Mouse (Mus musculus) intestine, embryonic 14.5 days (tissue): ENCODE data around the gene Acot4. TPM values are rescaled to one million over a fixed set of nuclear protein-coding genes. Genes with fewer than 3 reads are reported as not detected.
"Not testable (repeated sequence)": the region's sequence is repeated elsewhere in the genome, so short reads cannot be mapped to it uniquely, and the experiment has no call there.

Source experiments
- ATAC-seq: fragments of 200-750 bp; cut with Nextera tagmentation; replicated peaks from 2 replicates; pipeline ENCODE4 v1.8.0; 2017; ENCODE audit warnings: low read depth, moderate number of reproducible peaks, moderate TSS enrichment, moderate library complexity; ENCODE audit not compliant: low FRiP score, low TSS enrichment
- DNase-seq: peaks from one replicate; pipeline ENCODE4 v3.0.0-alpha.2; 2018; ENCODE audit warnings: low spot score
- H3K27ac ChIP-seq: fragments of 300-500 bp; sonication (generic); 2 replicates; pipeline ENCODE4 v1.5.1; 2014; ENCODE audit warnings: low read depth, mild to moderate bottlenecking, control low read depth
- H3K27me3 ChIP-seq: fragments of 300-500 bp; sonication (generic); replicated peaks from 2 replicates; pipeline ENCODE4 v1.6.1; 2014; ENCODE audit warnings: low read length, control low read depth; ENCODE audit not compliant: control insufficient read depth, insufficient read depth
- H3K36me3 ChIP-seq: fragments of 300-500 bp; sonication (generic); 2 replicates; pipeline ENCODE4 v1.6.1; 2014; ENCODE audit warnings: low read length, control low read depth; ENCODE audit not compliant: control insufficient read depth, insufficient read depth
- H3K4me1 ChIP-seq: fragments of 300-500 bp; sonication (generic); replicated peaks from 2 replicates; pipeline ENCODE4 v1.6.1; 2014; ENCODE audit warnings: low read length, control low read depth, mixed read lengths; ENCODE audit not compliant: control insufficient read depth, insufficient read depth
- H3K4me2 ChIP-seq: fragments of 300-500 bp; sonication (generic); 2 replicates; pipeline ENCODE4 v1.6.1; 2014; ENCODE audit warnings: low read length
- H3K4me3 ChIP-seq: fragments of 300-500 bp; sonication (generic); 2 replicates; pipeline ENCODE4 v1.5.1; 2014; ENCODE audit warnings: low read depth, low read length, control low read depth, mixed read lengths
- H3K9ac ChIP-seq: fragments of 300-500 bp; sonication (generic); 2 replicates; pipeline ENCODE4 v1.6.1; 2014; ENCODE audit warnings: mild to moderate bottlenecking, low read length
- H3K9me3 ChIP-seq: fragments of 300-500 bp; sonication (generic); 2 replicates; pipeline ENCODE4 v1.6.1; 2016; ENCODE audit warnings: low read length, control low read depth; ENCODE audit not compliant: control insufficient read depth
- WGBS: fragments of 180-500 bp; shearing (Covaris S2); extraction: QIAGEN DNeasy Blood & Tissue Kit; methylation state at CpG from one replicate; pipeline ENCODE4 v1.1.7; 2014; 5-methylcytosine and 5-hydroxymethylcytosine counted together
- polyA plus RNA-seq: library from polyadenylated mRNA; unstranded; fragments of >200 nt; fragmentation: Nextera tagmentation; extraction: Ambion mirVana; gene quantifications from 2 replicates; pipeline ENCODE4 v1.2.1, GENCODE M21; 2014

Gene Acot4
- polyA plus RNA-seq, 1 experiment from 2014 or later: 2.2 TPM

DNA sequence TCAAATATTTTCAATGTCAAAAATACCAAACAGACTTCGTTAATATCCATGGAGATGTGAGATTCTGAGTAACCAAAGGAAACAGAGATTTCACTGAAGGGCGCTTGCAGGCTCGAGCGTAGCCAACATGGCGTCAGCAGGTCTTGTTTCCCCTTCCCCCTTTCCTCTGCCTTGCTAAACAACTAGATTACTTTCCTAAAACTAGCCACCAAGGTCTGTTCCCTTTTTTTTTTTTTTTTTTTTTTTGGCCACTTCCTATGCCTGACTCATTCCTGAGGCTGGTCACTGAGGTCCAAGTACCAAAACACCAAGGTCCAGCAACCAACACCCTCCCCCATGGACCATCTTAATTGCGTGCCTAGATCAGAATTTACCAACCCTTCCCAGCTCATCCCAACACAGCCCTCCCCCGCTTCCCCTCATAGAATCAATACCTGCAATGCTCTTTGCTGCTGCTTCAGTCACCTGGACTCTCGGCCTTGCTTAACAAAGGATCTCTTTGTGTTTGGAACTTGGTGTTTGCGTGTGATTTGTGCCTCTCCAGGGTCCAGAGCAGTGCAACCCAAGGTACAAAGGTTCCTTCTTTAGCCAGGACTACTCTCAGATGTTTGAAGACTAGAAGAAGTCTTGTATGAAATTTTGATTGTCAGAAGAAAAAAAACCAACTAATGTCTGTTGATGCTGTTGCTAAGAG, 15.0 kb upstream of the Acot4 start:
- Histone ChIP-seq H3K27ac (no peak overlapping the region), H3K4me3 (no peak overlapping the region)
- 82% methylated on average over 9 of the region's 9 CpGs for WGBS

DNA sequence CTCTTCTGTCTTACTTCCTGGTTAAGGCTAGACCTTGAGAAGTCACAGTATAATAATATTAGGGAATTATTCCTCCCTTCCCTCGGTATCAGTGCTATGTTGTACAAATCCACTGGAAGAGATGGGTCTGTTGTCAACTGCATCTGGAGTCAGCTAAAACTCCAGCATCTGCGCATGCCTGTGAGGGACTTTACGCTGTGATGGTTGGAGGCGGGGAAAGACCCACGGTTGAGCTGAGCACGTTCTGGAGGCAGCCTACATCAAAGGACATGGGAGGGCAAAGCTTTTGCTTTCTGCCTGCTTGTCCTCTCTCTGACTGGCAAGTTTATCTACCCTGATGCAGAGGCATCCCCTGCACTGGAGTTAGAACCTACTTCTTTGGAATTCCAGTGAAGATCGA, 12.3 kb upstream of the Acot4 start:
- Histone ChIP-seq H3K36me3 (no peaks in the 10 kb centered on the region), H3K9me3 (no peaks in the 10 kb centered on the region), H3K4me2 (no peak overlapping the region), H3K4me1 (no peaks in the 10 kb centered on the region), H3K27me3 (no peaks in the 10 kb centered on the region), H3K27ac (no peak overlapping the region), H3K4me3 (no peak overlapping the region), H3K9ac (no peak overlapping the region)
- ATAC-seq (no peak), DNase-seq (no peak)
- 84% methylated on average over 7 of the region's 7 CpGs for WGBS

More for the DNA sequence above, 15.0 kb upstream of the Acot4 start:
- H3K4me1 ChIP-seq: no peaks in the 10 kb centered on the region
- H3K27me3 ChIP-seq: no peaks in the 10 kb centered on the region
- H3K4me2 ChIP-seq: no peak overlapping the region
- no peaks in the 10 kb centered on the region for H3K9me3 ChIP-seq
- DNase-seq: no peak
- H3K36me3 ChIP-seq: no peaks in the 10 kb centered on the region
- ATAC-seq: peak; percentile 67; the same call in 1 of the 2 replicates
- no peak overlapping the region for H3K9ac ChIP-seq

DNA sequence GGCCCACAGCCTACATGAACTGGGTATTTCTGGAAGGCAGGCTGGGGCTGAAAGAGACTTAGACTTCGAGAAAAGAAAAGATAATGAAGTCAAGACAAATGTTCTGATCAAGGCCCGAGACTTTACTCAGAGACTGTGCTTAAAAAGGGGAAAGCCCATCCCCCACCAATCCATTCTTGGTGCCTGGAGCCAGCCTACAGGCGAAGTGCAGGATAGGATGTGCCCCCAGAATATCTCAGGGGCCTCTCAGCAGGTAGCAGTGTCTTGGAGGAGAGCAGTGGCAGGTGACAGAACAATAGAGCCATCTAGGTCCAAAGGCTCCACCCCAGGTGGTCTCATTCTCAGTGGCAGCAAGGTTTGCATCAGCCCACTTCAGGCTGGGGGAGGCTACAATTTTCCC, 9.9 kb upstream of the Acot4 start:
- H3K4me3 ChIP-seq, H3K9ac ChIP-seq, DNase-seq, H3K4me1 ChIP-seq, H3K4me2 ChIP-seq, H3K27ac ChIP-seq, H3K9me3 ChIP-seq, H3K27me3 ChIP-seq, H3K36me3 ChIP-seq, ATAC-seq: not testable (repeated sequence)
- 64% methylated on average over 3 of the region's 3 CpGs for WGBS

DNA sequence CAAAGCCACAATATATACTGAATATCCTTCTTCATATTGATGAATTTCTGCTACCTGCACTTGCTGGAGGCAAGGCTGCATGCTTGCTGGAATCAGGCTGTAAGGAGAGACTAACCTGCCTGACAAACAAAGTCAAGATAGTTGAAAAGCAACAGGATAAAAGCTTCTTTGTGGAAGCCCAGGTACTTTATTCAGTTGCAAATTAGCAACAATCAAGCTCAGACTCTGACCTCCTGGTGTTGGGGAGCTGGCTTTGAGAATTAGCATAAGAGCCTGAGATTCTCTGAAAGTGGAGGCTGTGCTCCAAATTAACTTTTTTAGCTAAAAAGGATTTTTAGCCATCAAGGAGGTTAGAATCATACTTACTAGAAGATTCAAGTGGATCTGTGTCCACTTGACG, 9.1 kb upstream of the Acot4 start:
- not testable (repeated sequence) for H3K9ac ChIP-seq, H3K4me3 ChIP-seq, H3K27me3 ChIP-seq, ATAC-seq, H3K4me1 ChIP-seq, H3K36me3 ChIP-seq, DNase-seq, H3K9me3 ChIP-seq, H3K27ac ChIP-seq, H3K4me2 ChIP-seq
- WGBS: 98% methylated on average over 1 of the region's 1 CpGs

DNA sequence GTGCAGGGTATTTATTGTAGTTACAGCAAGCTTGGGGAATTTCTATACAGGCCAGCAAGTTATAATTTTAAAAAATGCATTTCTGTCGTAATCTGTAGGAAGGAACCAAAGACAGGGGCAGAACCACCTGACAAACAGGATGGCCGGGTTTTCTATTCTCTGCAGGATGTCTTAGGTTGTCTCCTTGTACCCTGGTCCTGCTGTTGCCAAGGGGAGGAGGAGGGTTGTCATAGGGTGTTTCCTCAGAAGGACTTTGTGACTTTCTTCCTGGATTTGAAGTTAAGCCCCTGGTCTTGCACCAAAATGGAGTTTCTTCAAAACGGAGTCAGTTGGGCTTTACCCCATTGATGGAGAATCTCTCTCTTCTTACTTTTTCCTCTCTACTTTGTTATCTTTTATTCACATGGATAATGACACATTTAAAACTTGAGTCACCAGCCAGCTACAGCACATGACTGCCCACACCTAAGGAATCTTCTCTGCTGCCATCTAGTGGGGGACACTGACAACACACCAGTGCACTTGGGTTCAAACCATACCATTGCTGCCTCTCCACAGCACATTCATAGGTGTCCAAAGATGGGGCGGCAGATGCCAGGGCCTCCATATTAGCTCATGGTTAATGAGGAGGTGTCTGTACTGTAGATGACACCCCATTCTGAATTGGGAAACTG, 7.4 kb upstream of the Acot4 start:
- H3K27me3 ChIP-seq: no peaks in the 10 kb centered on the region
- H3K9me3 ChIP-seq: no peaks in the 10 kb centered on the region
- no peaks in the 10 kb centered on the region for H3K36me3 ChIP-seq
- DNase-seq: peak; percentile 81
- ATAC-seq: peak; percentile 83
- H3K4me1 ChIP-seq: peaks cover 3% of the 10 kb centered on the region; the same call in 1 of the 2 replicates
- H3K27ac ChIP-seq: no peak overlapping the region
- no peak overlapping the region for H3K9ac ChIP-seq
- H3K4me3 ChIP-seq: no peak overlapping the region
- no peak overlapping the region for H3K4me2 ChIP-seq
- WGBS: 77% methylated on average over 4 of the region's 4 CpGs

DNA sequence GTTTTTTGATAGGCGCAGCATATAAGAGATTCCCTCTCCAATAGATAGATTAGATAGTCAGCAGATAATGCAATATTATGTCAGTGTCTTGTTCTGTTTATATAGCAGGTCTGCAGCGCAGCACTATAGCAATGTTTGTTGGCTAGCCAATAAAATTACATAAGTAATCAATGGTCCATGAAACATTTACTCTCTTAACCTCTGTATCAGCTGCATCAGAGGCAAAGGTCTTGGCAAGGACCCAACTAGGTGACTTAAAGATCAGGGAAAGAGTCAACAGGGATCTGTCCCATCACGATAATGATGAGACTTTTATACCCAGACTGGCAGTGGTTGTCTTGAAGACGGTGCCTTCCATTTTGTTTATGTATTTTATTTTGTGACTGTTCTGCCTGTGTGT, 5.3 kb upstream of the Acot4 start:
- Histone ChIP-seq H3K4me2 (no peak overlapping the region), H3K27me3 (no peaks in the 10 kb centered on the region), H3K27ac (no peak overlapping the region), H3K9ac (no peak overlapping the region), H3K4me1 (peaks cover 3% of the 10 kb centered on the region; the same call in 1 of the 2 replicates), H3K4me3 (no peak overlapping the region), H3K9me3 (no peaks in the 10 kb centered on the region), H3K36me3 (no peaks in the 10 kb centered on the region)
- DNase-seq (no peak), ATAC-seq (no peak)
- 83% methylated on average over 4 of the region's 4 CpGs for WGBS

DNA sequence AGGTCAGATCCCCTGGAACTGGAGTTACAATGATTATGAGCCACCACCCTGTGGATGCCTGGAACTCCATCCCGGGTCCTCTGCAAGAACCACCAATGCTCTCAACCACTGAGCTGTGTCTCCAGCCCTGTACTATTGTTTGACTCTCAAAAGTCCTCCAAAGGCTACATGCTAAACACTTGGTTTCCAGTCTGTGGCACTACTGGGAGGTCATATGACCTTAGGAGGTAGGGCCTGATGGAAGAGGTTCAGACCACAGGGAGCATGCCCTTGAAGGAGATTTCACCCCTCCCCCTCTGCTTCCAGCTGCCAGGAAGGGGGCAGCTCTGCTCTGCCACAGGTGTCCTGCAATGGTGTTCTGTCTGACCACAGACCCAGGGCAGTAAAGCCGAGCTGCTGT, 4.9 kb upstream of the Acot4 start:
- not testable (repeated sequence) for H3K27ac ChIP-seq, H3K4me1 ChIP-seq, ATAC-seq, H3K27me3 ChIP-seq, H3K9me3 ChIP-seq, H3K36me3 ChIP-seq, H3K9ac ChIP-seq, H3K4me3 ChIP-seq, H3K4me2 ChIP-seq, DNase-seq
- WGBS: 74% methylated on average over 2 of the region's 2 CpGs

DNA sequence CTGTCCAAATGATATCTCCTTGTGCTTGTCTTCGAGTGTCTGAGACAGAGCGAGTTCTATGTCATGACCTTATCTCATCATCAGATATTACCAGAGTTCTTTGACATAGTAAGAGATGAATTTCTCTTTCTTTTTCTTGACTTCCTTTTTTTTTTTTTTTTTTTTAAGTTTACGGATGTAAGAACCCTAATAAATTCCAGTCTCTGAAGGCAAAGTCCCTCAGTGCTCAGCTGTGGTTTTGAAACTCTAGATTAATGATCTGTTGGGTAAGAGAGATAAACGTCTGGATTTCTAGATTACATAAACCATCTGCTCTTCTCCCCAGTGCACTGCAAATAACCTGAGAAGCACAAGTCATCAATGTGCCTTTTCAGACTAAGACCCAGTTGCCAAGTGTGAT, 4.1 kb upstream of the Acot4 start:
- no peak for ATAC-seq
- WGBS: 27% methylated on average over 4 of the region's 4 CpGs
- H3K4me1 ChIP-seq: peaks cover 3% of the 10 kb centered on the region; the same call in 1 of the 2 replicates
- no peaks in the 10 kb centered on the region for H3K9me3 ChIP-seq
- H3K27ac ChIP-seq: no peak overlapping the region
- no peak for DNase-seq
- no peaks in the 10 kb centered on the region for H3K27me3 ChIP-seq
- no peaks in the 10 kb centered on the region for H3K36me3 ChIP-seq
- no peak overlapping the region for H3K4me2 ChIP-seq
- no peak overlapping the region for H3K4me3 ChIP-seq
- no peak overlapping the region for H3K9ac ChIP-seq

DNA sequence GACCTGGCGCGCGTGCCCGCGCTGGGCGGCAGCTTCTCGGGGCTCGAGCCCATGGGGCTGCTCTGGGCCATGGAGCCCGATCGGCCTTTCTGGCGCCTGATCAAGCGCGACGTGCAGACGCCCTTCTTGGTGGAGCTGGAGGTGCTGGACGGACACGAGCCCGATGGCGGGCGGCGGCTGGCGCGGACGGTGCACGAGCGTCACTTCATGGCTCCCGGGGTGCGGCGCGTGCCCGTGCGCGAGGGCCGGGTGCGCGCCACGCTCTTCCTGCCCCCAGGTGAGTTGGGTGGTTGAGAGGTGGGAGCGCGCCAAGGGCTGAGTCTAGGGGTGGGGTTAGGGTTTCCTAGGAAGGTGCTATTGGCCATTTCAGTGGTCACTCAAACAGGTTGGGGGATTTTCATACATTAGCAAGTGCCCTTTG, 522 bp downstream of the Acot4 start, which contains the start of gene Gm49366:
Gene Gm49366 (plus strand): TSS at position 245 of the 421 bp plus-strand sequence.
- 1% methylated on average over 38 of the region's 39 CpGs for WGBS
- not testable (repeated sequence) for H3K4me1 ChIP-seq, H3K27ac ChIP-seq, H3K36me3 ChIP-seq, H3K27me3 ChIP-seq, H3K9me3 ChIP-seq
- Histone ChIP-seq H3K9ac (peak within 1 kb of the TSS; percentile 42), H3K4me3 (peak within 1 kb of the TSS; percentile 40), H3K4me2 (peak within 1 kb of the TSS; percentile 58)
- DNase-seq: peak; percentile 64
- ATAC-seq: 0 out of 2 replicates have a peak, but pooled peaks have one; percentile 71
